Mouse (Mus musculus) liver, postnatal 0 days (tissue): ENCODE data around the gene AK157302. TPM values are rescaled to one million over a fixed set of nuclear protein-coding genes. Genes with fewer than 3 reads are reported as not detected.

Source experiments
- ATAC-seq: fragments of 200-750 bp; cut with Nextera tagmentation; 2 replicates; pipeline ENCODE4 v1.8.0; 2017; ENCODE audit warnings: mild to moderate bottlenecking, moderate library complexity
- DNase-seq: peaks from one replicate; pipeline ENCODE4 v3.0.0-alpha.2; 2016
- H3K27ac ChIP-seq: fragments of 300-500 bp; sonication (generic); 2 replicates; pipeline ENCODE4 v1.5.1; 2014; ENCODE audit warnings: antibody characterized with exemption, moderate library complexity, mild to moderate bottlenecking, low read depth
- H3K27me3 ChIP-seq: fragments of 300-500 bp; sonication (generic); 2 replicates; pipeline ENCODE4 v1.6.1; 2014; ENCODE audit warnings: low read length, control low read depth, mixed read lengths; ENCODE audit not compliant: insufficient read depth
- H3K36me3 ChIP-seq: fragments of 300-500 bp; sonication (generic); replicated peaks from 2 replicates; pipeline ENCODE4 v1.6.1; 2014; ENCODE audit warnings: mild to moderate bottlenecking, control low read depth, low read length, moderate library complexity, mixed read lengths; ENCODE audit not compliant: insufficient read depth
- H3K4me1 ChIP-seq: fragments of 300-500 bp; sonication (generic); 2 replicates; pipeline ENCODE4 v1.6.1; 2014; ENCODE audit warnings: antibody characterized with exemption, mild to moderate bottlenecking, control low read depth; ENCODE audit not compliant: insufficient read depth
- H3K4me2 ChIP-seq: fragments of 300-500 bp; sonication (generic); 2 replicates; pipeline ENCODE4 v1.6.1; 2014; ENCODE audit warnings: low read depth, mild to moderate bottlenecking, low read length, moderate library complexity, mixed read lengths
- H3K4me3 ChIP-seq: fragments of 300-500 bp; sonication (generic); 2 replicates; pipeline ENCODE4 v1.5.1; 2014; ENCODE audit warnings: low read depth, low read length
- H3K9ac ChIP-seq: fragments of 300-500 bp; sonication (generic); replicated peaks from 2 replicates; pipeline ENCODE4 v1.6.1; 2014; ENCODE audit warnings: mild to moderate bottlenecking, moderate library complexity
- H3K9me3 ChIP-seq: fragments of 300-500 bp; sonication (generic); 2 replicates; pipeline ENCODE4 v1.6.1; 2016; ENCODE audit warnings: mild to moderate bottlenecking, control low read depth, low read length, mixed read lengths
- CTCF ChIP-seq: sonication (generic); IDR thresholded peaks from 2 replicates; pipeline ENCODE4 v1.5.1; 2016; ENCODE audit warnings: antibody characterized with exemption, low read depth
- EP300 ChIP-seq: IDR thresholded peaks from 2 replicates; pipeline ENCODE4 v1.6.1; 2016; ENCODE audit warnings: antibody characterized with exemption, low read depth, mild to moderate bottlenecking
- WGBS: fragments of 180-500 bp; shearing (Covaris S2); extraction: QIAGEN DNeasy Blood & Tissue Kit; methylation state at CpG from one replicate; pipeline ENCODE4 v1.1.7; 2014; ENCODE audit not compliant: insufficient replicate concordance; 5-methylcytosine and 5-hydroxymethylcytosine counted together
- microRNA counts: library from miRNA; unstranded; fragments of <30 nt; microRNA quantifications from one replicate; lab custom pipeline; 2015
- microRNA-seq: library from miRNA; unstranded; fragments of <30 nt; microRNA quantifications from one replicate; pipeline ENCODE4, GENCODE M21; 2016
- polyA plus RNA-seq: library from polyadenylated mRNA; unstranded; fragments of >200 nt; fragmentation: Nextera tagmentation; extraction: Ambion mirVana; gene quantifications from 2 replicates; pipeline ENCODE4 v1.2.1, GENCODE M21; 2015

AK157302 gene
- polyA plus RNA-seq, 1 experiment from 2014 or later: 0.70 TPM

- TF ChIP-seq CTCF: no peak
- TF ChIP-seq EP300: no peak
- 58% methylated on average over 1 of the region's 1 CpGs for whole genome bisulfite sequencing
- H3K27me3 ChIP-seq: no peaks in the 10 kb centered on the region
- ATAC-seq: no peak
- no peak for DNase-seq
- H3K27ac ChIP-seq: no peak within 1 kb of the TSS
- H3K4me2 ChIP-seq: no peak within 1 kb of the TSS
- no peaks in the 10 kb centered on the region for H3K36me3 ChIP-seq
- H3K9ac ChIP-seq: no peak within 1 kb of the TSS
- H3K9me3 ChIP-seq: no peaks in the 10 kb centered on the region
- H3K4me1 ChIP-seq: no peaks in the 10 kb centered on the region
- H3K4me3 ChIP-seq: no peak within 1 kb of the TSS
Measured at GRCm38 (mm10) chr13:21542708-21543107, 47.7 kb downstream of the AK157302 start, which contains the start of gene Olfr1366. Olfr1366 (minus strand) TSS chr13:21542808.

MicroRNA genes within 50 kb of the gene (microRNA counts, 519-probe panel; counts per million panel counts)
- not detected for microRNA mmu-miR-1896 (lab: Ali Mortazavi, UCI)

Small RNA genes lying within 50 kb of the gene (microRNA-seq; reads per million reads assigned to microRNA genes)
- not detected for gene Mir1896

Other genes with a start within 250 kb of the AK157302 start
- not detected in 2 replicates for gene Gpx5, start 202.5 kb upstream of the AK157302 start, polyA plus RNA-seq
- 0.08 and 0.18 TPM in 2 replicates for gene Gpx6, start 183.1 kb upstream of the AK157302 start, polyA plus RNA-seq
- gene Olfr1367, start 148.3 kb upstream of the AK157302 start, polyA plus RNA-seq: not detected in 2 replicates
- 2.4 and 2.7 TPM in 2 replicates for gene Zscan12, start 132.4 kb upstream of the AK157302 start, polyA plus RNA-seq
- 22.2 and 24.6 TPM in 2 replicates for gene Zkscan3, start 92.5 kb upstream of the AK157302 start, polyA plus RNA-seq
- gene Pgbd1, start 54.2 kb upstream of the AK157302 start, polyA plus RNA-seq: 0.31 and 0.39 TPM in 2 replicates
- gene Zscan26, start 41.5 kb upstream of the AK157302 start, polyA plus RNA-seq: 13.3 and 15.2 TPM in 2 replicates
- 2.0 TPM in 2 replicates for gene Nkapl, start 26.7 kb upstream of the AK157302 start, polyA plus RNA-seq
- gene Zkscan4, start 16.3 kb upstream of the AK157302 start, polyA plus RNA-seq: 0.77 and 0.78 TPM in 2 replicates
- gene Gm10065, start 15.8 kb upstream of the AK157302 start, polyA plus RNA-seq: not detected in 2 replicates
- 6.4 and 8.9 TPM in 2 replicates for gene Gm11273, start 6.2 kb downstream of the AK157302 start, polyA plus RNA-seq
- 1.2 and 1.6 TPM in 2 replicates for gene Zkscan8, start 35.9 kb downstream of the AK157302 start, polyA plus RNA-seq
- gene Olfr1366, start 47.6 kb downstream of the AK157302 start, polyA plus RNA-seq: not detected in 2 replicates
- 0.02 TPM in 1 of 2 replicates, not detected in the other for gene Olfr1535, start 64.7 kb downstream of the AK157302 start, polyA plus RNA-seq
- not detected in 2 replicates for gene Olfr1364, start 86.5 kb downstream of the AK157302 start, polyA plus RNA-seq
- not detected in 2 replicates for gene Olfr1362, start 118.8 kb downstream of the AK157302 start, polyA plus RNA-seq
- not detected in 2 replicates for gene Olfr11, start 147.3 kb downstream of the AK157302 start, polyA plus RNA-seq
- not detected in 2 replicates for gene Olfr1361, start 168.2 kb downstream of the AK157302 start, polyA plus RNA-seq
- not detected in 2 replicates for gene Olfr1360, start 182.2 kb downstream of the AK157302 start, polyA plus RNA-seq
- gene Olfr1359, start 202.9 kb downstream of the AK157302 start, polyA plus RNA-seq: not detected in 2 replicates
- 0.51 and 1.9 TPM in 2 replicates for gene Hist1h2bl, start 220.9 kb downstream of the AK157302 start, polyA plus RNA-seq
- 16.4 and 20.2 TPM in 2 replicates for gene Hist1h2ai, start 221.2 kb downstream of the AK157302 start, polyA plus RNA-seq
- gene Hist1h3h, start 222.4 kb downstream of the AK157302 start, polyA plus RNA-seq: 7.1 and 8.7 TPM in 2 replicates
- gene Hist1h2bm, start 226.8 kb downstream of the AK157302 start, polyA plus RNA-seq: 1.6 and 2.3 TPM in 2 replicates
- 0.19 and 0.32 TPM in 2 replicates for gene Hist1h4j, start 239.8 kb downstream of the AK157302 start, polyA plus RNA-seq